Mouse (Mus musculus): ENCODE measurements at regions not wholly inside any gene's neighbourhood (a gene's known extent, or its start where the extent isn't known, plus 50 kb on each side); places are given as distances from the start of the nearest gene placed in this dataset.

- no peak for DNase-seq (ENCODE audit: low spot score in 2 of 2)
Observed at GRCm38 (mm10) chr10:18907276-18907960, 62.6 kb downstream of the Perp start.

GRCm38 (mm10) chr10:18909307-18909706 is 64.5 kb downstream of the Perp start:
- DNase-seq (ENCODE audit: low spot score in 2 of 2) = no peak

- peak in 1 of 2 experiments; percentile 23 for DNase-seq (ENCODE audit: low spot score in 2 of 2)
Observed at GRCm38 (mm10) chr10:18910898-18911297, 66.1 kb downstream of the Perp start.

- DNase-seq (ENCODE audit: low spot score in 2 of 2) = peak in 1 of 2 experiments; percentile 29
Observed at GRCm38 (mm10) chr10:18917120-18917616, 72.3 kb downstream of the Perp start.

GRCm38 (mm10) chr10:18923088-18923821 is 78.4 kb downstream of the Perp start:
- DNase-seq (ENCODE audit: low spot score in 2 of 2) = no peak

GRCm38 (mm10) chr10:18927811-18928210 is 83.0 kb downstream of the Perp start:
- DNase-seq (ENCODE audit: low spot score in 2 of 2) = no peak

- DNase-seq (ENCODE audit: low spot score in 2 of 2) = no peak
Observed at GRCm38 (mm10) chr10:18931344-18931743, 84.1 kb downstream of the Tnfaip3 start.

- no peak for DNase-seq (ENCODE audit: low spot score in 2 of 2)
Observed at GRCm38 (mm10) chr10:18941447-18941846, 74.0 kb downstream of the Tnfaip3 start.

- no peak for DNase-seq (ENCODE audit: low spot score in 2 of 2)
Observed at GRCm38 (mm10) chr10:18941908-18942307, 73.5 kb downstream of the Tnfaip3 start.

GRCm38 (mm10) chr10:18943296-18944075 is 72.0 kb downstream of the Tnfaip3 start:
- no peak for DNase-seq (ENCODE audit: low spot score in 2 of 2)

- DNase-seq (ENCODE audit: low spot score in 2 of 2) = no peak
Observed at GRCm38 (mm10) chr10:18946727-18947126, 68.7 kb downstream of the Tnfaip3 start.
